Mouse (Mus musculus): ENCODE results near the gene Tescl. TPM values are rescaled to one million over a fixed set of nuclear protein-coding genes. Genes with fewer than 3 reads are reported as not detected.
A peak's percentile ranks its signal among the peaks of the same experiment; 100 is the strongest.

Tescl gene
- polyA plus RNA-seq, 1 experiment from 2014 or later: not detected

- Histone ChIP-seq H3K4me2 (replicated peaks) (no peak overlapping the region), H3K27ac (replicated peaks) (no peak overlapping the region), H3K27me3 (peaks cover 5% of the 10 kb centered on the region; the same call in 1 of the 2 replicates), H3K4me1 (peaks cover 12% of the 10 kb centered on the region), H3K9me3 (no peaks in the 10 kb centered on the region; the same call in 1 of the 2 replicates), H3K4me3 (no peak overlapping the region), H3K9ac (replicated peaks) (no peak overlapping the region), H3K36me3 (no peaks in the 10 kb centered on the region)
- no peak for ATAC-seq (replicated peaks)
- WGBS: 77% methylated on average over 4 of the region's 4 CpGs
These were observed 11.1 kb downstream of the Tescl start for GRCm38 (mm10) chr7:24322593-24322992.

GRCm38 (mm10) chr7:24318942-24319341, 14.8 kb downstream of the Tescl start:
- no peak overlapping the region for H3K4me2 ChIP-seq (replicated peaks)
- ATAC-seq (replicated peaks): no peak
- no peaks in the 10 kb centered on the region for H3K9me3 ChIP-seq
- H3K4me1 ChIP-seq: peaks cover 13% of the 10 kb centered on the region
- 77% methylated on average over 6 of the region's 6 CpGs for WGBS
- H3K4me3 ChIP-seq: no peak overlapping the region
- no peak overlapping the region for H3K9ac ChIP-seq (replicated peaks)
- no peaks in the 10 kb centered on the region for H3K36me3 ChIP-seq
- no peak overlapping the region for H3K27ac ChIP-seq (replicated peaks)
- H3K27me3 ChIP-seq: peaks cover 5% of the 10 kb centered on the region; the same call in 1 of the 2 replicates

- under 1% methylated on average over 33 of the region's 33 CpGs for WGBS
These were observed 17.1 kb downstream of the Tescl start, which contains the start of gene Zfp94 for GRCm38 (mm10) chr7:24316567-24317092. Gene Zfp94, minus strand, starts transcription at chr7:24316666.

GRCm38 (mm10) chr7:24315726-24316566, 17.8 kb downstream of the Tescl start:
- H3K27me3 ChIP-seq: peaks cover 5% of the 10 kb centered on the region; the same call in 1 of the 2 replicates

More at GRCm38 (mm10) chr7:24316567-24317092, 17.1 kb downstream of the Tescl start, which contains the start of gene Zfp94:
- H3K4me3 ChIP-seq: peak within 1 kb of the TSS; percentile 73
- H3K27ac ChIP-seq (replicated peaks): peak within 1 kb of the TSS; percentile 87
- H3K27me3 ChIP-seq: peaks cover 5% of the 10 kb centered on the region; the same call in 1 of the 2 replicates
- peak within 1 kb of the TSS; percentile 61 for H3K4me2 ChIP-seq (replicated peaks)
- peak within 1 kb of the TSS; percentile 90 for H3K9ac ChIP-seq (replicated peaks)
- peaks cover 9% of the 10 kb centered on the region for H3K36me3 ChIP-seq
- peaks cover 13% of the 10 kb centered on the region for H3K4me1 ChIP-seq
- ATAC-seq (replicated peaks): peak; percentile 96
- no peaks in the 10 kb centered on the region for H3K9me3 ChIP-seq

GRCm38 (mm10) chr7:24300771-24301282, 32.9 kb downstream of the Tescl start, which contains the start of gene Zfp61:
Gene Zfp61, minus strand, starts transcription at chr7:24301232.
- Histone ChIP-seq H3K9ac (replicated peaks) (peak within 1 kb of the TSS; percentile 87), H3K4me3 (peak within 1 kb of the TSS; percentile 80), H3K4me2 (replicated peaks) (peak within 1 kb of the TSS; percentile 94), H3K27me3 (no peaks in the 10 kb centered on the region), H3K9me3 (no peaks in the 10 kb centered on the region), H3K36me3 (peaks cover 38% of the 10 kb centered on the region), H3K4me1 (peaks cover 26% of the 10 kb centered on the region), H3K27ac (replicated peaks) (peak within 1 kb of the TSS; percentile 94)
- under 1% methylated on average over 13 of the region's 13 CpGs for WGBS
- peak; percentile 59 for ATAC-seq (replicated peaks)

More at GRCm38 (mm10) chr7:24315726-24316566, 17.8 kb downstream of the Tescl start:
- Histone ChIP-seq H3K36me3 (peaks cover 15% of the 10 kb centered on the region), H3K27ac (replicated peaks) (peak overlapping the region; percentile 87), H3K9me3 (no peaks in the 10 kb centered on the region), H3K4me3 (peak overlapping the region; percentile 73), H3K4me2 (replicated peaks) (peak overlapping the region; percentile 61), H3K9ac (replicated peaks) (peak overlapping the region; percentile 90), H3K4me1 (peaks cover 13% of the 10 kb centered on the region)
- 29% methylated on average over 29 of the region's 29 CpGs for WGBS
- peak; percentile 84 for ATAC-seq (replicated peaks)

GRCm38 (mm10) chr7:24299823-24300481, 33.8 kb downstream of the Tescl start:
- Histone ChIP-seq H3K9me3 (no peaks in the 10 kb centered on the region), H3K9ac (replicated peaks) (peak overlapping the region; percentile 87), H3K4me1 (peaks cover 26% of the 10 kb centered on the region), H3K4me3 (peak overlapping the region; percentile 80), H3K27me3 (no peaks in the 10 kb centered on the region), H3K36me3 (peaks cover 44% of the 10 kb centered on the region), H3K4me2 (replicated peaks) (peak overlapping the region; percentile 94), H3K27ac (replicated peaks) (peak overlapping the region; percentile 94)
- WGBS: under 1% methylated on average over 18 of the region's 18 CpGs
- ATAC-seq (replicated peaks): peak; percentile 43

GRCm38 (mm10) chr7:24298973-24299708, 34.6 kb downstream of the Tescl start:
- Histone ChIP-seq H3K27me3 (no peaks in the 10 kb centered on the region), H3K36me3 (peaks cover 50% of the 10 kb centered on the region), H3K4me3 (peak overlapping the region; percentile 80), H3K4me1 (peaks cover 26% of the 10 kb centered on the region), H3K27ac (replicated peaks) (peak overlapping the region; percentile 94), H3K9ac (replicated peaks) (peak overlapping the region; percentile 87), H3K4me2 (replicated peaks) (peak overlapping the region; percentile 94), H3K9me3 (no peaks in the 10 kb centered on the region)
- WGBS: under 1% methylated on average over 45 of the region's 47 CpGs
- peak; percentile 93 for ATAC-seq (replicated peaks)

GRCm38 (mm10) chr7:24298635-24298972, 35.1 kb downstream of the Tescl start:
- H3K4me1 ChIP-seq: peaks cover 26% of the 10 kb centered on the region
- peak overlapping the region; percentile 87 for H3K9ac ChIP-seq (replicated peaks)
- H3K27ac ChIP-seq (replicated peaks): peak overlapping the region; percentile 94
- no peaks in the 10 kb centered on the region for H3K27me3 ChIP-seq
- peak overlapping the region; percentile 94 for H3K4me2 ChIP-seq (replicated peaks)
- peak overlapping the region; percentile 80 for H3K4me3 ChIP-seq
- peak; percentile 25 for ATAC-seq (replicated peaks)
- WGBS: under 1% methylated on average over 12 of the region's 12 CpGs
- peaks cover 53% of the 10 kb centered on the region for H3K36me3 ChIP-seq
- no peaks in the 10 kb centered on the region for H3K9me3 ChIP-seq

GRCm38 (mm10) chr7:24297361-24298095, 36.2 kb downstream of the Tescl start:
- H3K36me3 ChIP-seq: peaks cover 51% of the 10 kb centered on the region
- WGBS: 89% methylated on average over 15 of the region's 15 CpGs

GRCm38 (mm10) chr7:24296386-24296785, 37.4 kb downstream of the Tescl start:
- no peak for ATAC-seq (replicated peaks)
- H3K27ac ChIP-seq (replicated peaks): no peak overlapping the region
- H3K4me1 ChIP-seq: peaks cover 26% of the 10 kb centered on the region
- H3K9ac ChIP-seq (replicated peaks): no peak overlapping the region
- no peak overlapping the region for H3K4me2 ChIP-seq (replicated peaks)
- H3K9me3 ChIP-seq: no peaks in the 10 kb centered on the region
- no peak overlapping the region for H3K4me3 ChIP-seq
- H3K27me3 ChIP-seq: no peaks in the 10 kb centered on the region
- H3K36me3 ChIP-seq: peaks cover 54% of the 10 kb centered on the region
- 93% methylated on average over 7 of the region's 7 CpGs for WGBS

More at GRCm38 (mm10) chr7:24297361-24298095, 36.2 kb downstream of the Tescl start:
- H3K27me3 ChIP-seq: no peaks in the 10 kb centered on the region
- peak overlapping the region; percentile 94; the same call in 1 of the 2 replicates for H3K4me2 ChIP-seq (replicated peaks)
- H3K27ac ChIP-seq (replicated peaks): no peak overlapping the region
- H3K4me1 ChIP-seq: peaks cover 26% of the 10 kb centered on the region
- peak overlapping the region; percentile 80; the same call in 1 of the 2 replicates for H3K4me3 ChIP-seq
- no peak for ATAC-seq (replicated peaks)
- H3K9me3 ChIP-seq: no peaks in the 10 kb centered on the region
- peak overlapping the region; percentile 87; the same call in 1 of the 2 replicates for H3K9ac ChIP-seq (replicated peaks)
